Mouse (Mus musculus): ENCODE measurements around the gene Rhd. TPM values are rescaled to one million over a fixed set of nuclear protein-coding genes. Genes with fewer than 3 reads are reported as not detected.

Gene Rhd
- total and polyA plus RNA-seq, 2 experiments, result not detected

DNA sequence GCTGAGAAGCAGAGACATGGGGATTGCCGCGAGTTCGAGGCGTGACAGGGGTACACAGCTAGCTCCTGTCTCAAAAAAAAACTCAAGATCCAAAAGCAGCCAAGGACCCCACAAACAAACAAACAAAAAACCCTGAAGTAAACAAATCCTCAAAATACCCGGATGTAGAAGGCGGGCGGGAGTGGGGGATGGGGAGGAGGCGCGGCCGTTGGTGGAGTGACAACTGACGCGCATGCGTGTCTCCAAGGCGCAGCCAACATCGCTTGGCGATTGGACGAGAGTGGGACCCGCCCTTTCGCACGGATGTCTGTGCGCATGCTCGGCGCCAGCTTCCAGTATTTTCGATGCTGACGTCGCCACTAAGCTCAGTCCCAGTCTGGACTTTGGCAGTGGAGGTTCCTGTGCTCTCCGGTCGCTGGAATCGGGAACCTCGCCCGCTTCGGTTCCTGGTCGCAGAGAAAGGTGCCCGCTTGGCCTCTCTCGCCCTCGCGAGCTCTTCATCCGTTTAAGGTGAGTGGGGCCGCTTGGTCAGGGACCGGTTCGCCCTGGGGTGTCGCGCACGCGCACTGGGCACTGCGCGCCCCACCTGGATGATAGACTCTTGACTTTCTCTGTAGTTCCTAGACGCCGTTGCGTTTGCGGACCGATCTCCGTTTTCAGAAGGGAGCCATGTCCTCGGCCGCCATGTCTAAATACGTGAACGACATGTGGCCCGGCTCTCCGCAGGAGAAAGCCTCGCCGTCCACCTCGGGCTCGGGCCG lies 59.1 kb downstream of the Rhd start, which contains the start of gene Rsrp1:
Rsrp1 (plus strand) TSS at position 335 of the 761 bp plus-strand sequence.
- under 1% methylated on average over 64 of the region's 64 CpGs for WGBS
- H3K4me1 ChIP-seq (ENCODE audit: control insufficient read depth, insufficient read depth, low read length), result peaks cover 5% of the 10 kb centered on the region; the same call in 1 of the 2 replicates

DNA sequence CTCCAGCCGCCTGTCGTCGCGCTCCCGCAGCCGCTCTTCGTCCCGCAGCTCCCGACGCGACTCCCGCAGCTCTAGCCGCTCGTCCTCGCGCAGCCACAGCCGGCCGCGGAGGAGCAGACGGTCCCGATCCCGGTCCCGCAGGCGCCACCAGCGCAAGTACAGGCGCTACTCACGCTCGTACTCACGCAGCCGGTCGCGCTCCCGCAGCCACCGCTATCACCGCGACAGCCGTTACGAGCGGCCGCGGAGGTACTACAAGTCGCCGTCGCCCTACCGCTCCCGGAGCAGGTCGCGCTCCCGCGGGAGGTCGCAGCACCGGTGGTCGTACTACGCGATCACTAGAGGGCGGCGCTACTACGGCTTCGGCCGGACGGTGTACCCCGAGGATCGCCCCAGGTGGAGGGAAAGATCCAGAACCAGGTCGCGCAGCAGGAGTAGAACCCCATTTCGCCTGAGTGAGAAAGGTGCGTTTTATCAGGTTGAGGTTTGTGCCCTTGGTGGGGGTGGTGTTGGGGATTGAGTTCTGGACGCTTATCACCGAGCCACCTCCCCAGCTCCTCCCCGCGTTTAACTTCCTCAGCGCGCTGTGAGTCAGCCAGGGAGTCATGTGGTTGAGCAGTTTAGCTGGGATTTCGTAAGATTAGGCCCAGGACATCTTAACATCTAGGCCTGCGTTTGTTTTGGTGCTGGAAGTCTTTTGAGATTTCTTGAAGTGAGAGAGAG lies 59.8 kb downstream of the Rhd start:
- peaks cover 10% of the 10 kb centered on the region for H3K79me2 ChIP-seq (ENCODE audit: control insufficient read depth, insufficient read depth, low read length)
- peak overlapping the region; percentile 78 for H3K4me3 ChIP-seq (ENCODE audit: insufficient read depth, low read depth, low read length)
- peaks cover 5% of the 10 kb centered on the region; the same call in 1 of the 2 replicates for H3K4me1 ChIP-seq (ENCODE audit: control insufficient read depth, insufficient read depth, low read length)
- WGBS, result under 1% methylated on average over 75 of the region's 75 CpGs
- 0 out of 2 replicates have a peak, but pooled peaks have one; percentile 14 for TF ChIP-seq POLR2A (IDR thresholded peaks at IDR 0.05; ENCODE audit: extremely low read depth, insufficient read depth, low read length)
- no peak for TF ChIP-seq CTCF (IDR thresholded peaks at IDR 0.05; ENCODE audit: low read depth, low read length)
- no peaks in the 10 kb centered on the region for H3K27me3 ChIP-seq (ENCODE audit: control insufficient read depth, insufficient read depth, low read length)
- peak overlapping the region; percentile 93 for H3K9ac ChIP-seq (ENCODE audit: low read depth, low read length)
- H3K36me3 ChIP-seq (ENCODE audit: control insufficient read depth, insufficient read depth, low read length), result peaks cover 35% of the 10 kb centered on the region
- DNase-seq (ENCODE audit: extremely low read depth, low read depth, low spot score), result peak; percentile 68
- peak overlapping the region; percentile 94 for H3K27ac ChIP-seq (replicated peaks; ENCODE audit: insufficient read depth, low read depth, low read length)

More for the DNA sequence above, 59.1 kb downstream of the Rhd start, which contains the start of gene Rsrp1:
- no peaks in the 10 kb centered on the region for H3K27me3 ChIP-seq (ENCODE audit: control insufficient read depth, insufficient read depth, low read length)
- H3K79me2 ChIP-seq (ENCODE audit: control insufficient read depth, insufficient read depth, low read length), result peaks cover 10% of the 10 kb centered on the region
- peaks cover 35% of the 10 kb centered on the region for H3K36me3 ChIP-seq (ENCODE audit: control insufficient read depth, insufficient read depth, low read length)
- DNase-seq (ENCODE audit: extremely low read depth, low read depth, low spot score), result peak; percentile 92
- TF ChIP-seq CTCF (IDR thresholded peaks at IDR 0.05; ENCODE audit: low read depth, low read length), result no peak
- peak; percentile 100 for TF ChIP-seq POLR2A (IDR thresholded peaks at IDR 0.05; ENCODE audit: extremely low read depth, insufficient read depth, low read length)
- peak within 1 kb of the TSS; percentile 93 for H3K9ac ChIP-seq (ENCODE audit: low read depth, low read length)
- H3K27ac ChIP-seq (replicated peaks; ENCODE audit: insufficient read depth, low read depth, low read length), result peak within 1 kb of the TSS; percentile 94
- H3K4me3 ChIP-seq (ENCODE audit: insufficient read depth, low read depth, low read length), result peak within 1 kb of the TSS; percentile 78

DNA sequence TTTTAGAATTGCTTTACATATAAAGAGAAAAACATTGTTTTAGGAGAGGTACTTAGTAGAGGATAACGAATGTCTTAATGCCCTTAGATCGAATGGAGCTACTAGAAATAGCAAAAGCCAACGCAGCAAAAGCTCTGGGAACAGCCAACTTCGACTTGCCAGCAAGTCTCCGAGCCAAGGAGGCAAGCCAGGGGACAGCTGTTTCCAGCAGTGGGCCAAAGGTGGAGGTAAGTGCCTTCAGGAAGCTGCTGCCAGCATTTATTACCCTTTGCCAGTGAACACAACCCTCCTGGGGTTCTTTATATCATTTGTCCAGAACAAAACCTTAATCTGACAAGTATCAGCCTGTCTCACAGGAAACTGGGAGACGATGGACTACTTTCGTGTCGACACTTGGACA lies 60.9 kb downstream of the Rhd start:
- peak overlapping the region; percentile 28; the same call in 1 of the 2 replicates for H3K27ac ChIP-seq (replicated peaks; ENCODE audit: insufficient read depth, low read depth, low read length)

DNA sequence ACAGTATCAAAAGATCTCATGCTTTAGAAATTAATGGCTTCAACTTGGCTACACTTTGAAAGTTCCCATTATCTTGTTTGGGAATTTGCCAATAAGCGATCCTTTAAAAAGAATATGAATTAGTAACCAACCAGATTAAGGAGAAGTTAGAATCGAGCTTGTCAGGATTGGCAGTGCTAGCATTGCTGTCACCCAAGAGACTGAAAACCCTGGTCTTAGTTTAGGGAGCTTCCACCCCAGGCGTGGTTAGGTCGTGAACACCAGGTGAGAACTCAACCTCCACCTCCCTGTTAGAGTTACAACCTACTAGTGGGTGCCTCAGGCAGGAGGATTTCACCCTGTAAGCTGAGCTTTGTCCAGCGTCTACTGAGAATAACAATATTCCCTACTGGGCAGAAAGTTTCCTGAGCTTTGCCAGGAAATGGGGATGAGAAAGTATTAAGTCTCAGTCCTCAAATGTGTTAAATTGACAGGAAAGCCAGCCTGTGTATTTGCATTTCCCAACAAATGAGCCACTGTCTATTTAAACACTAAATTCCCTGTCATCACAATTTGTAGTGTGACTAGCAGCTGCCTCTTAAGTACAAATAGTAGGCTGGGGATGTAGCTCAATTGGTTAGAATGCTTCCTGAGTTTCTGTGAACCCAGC lies 63.6 kb downstream of the Rhd start:
- peaks cover 7% of the 10 kb centered on the region; the same call in 1 of the 2 replicates for H3K4me1 ChIP-seq (ENCODE audit: control insufficient read depth, insufficient read depth, low read length)
- H3K9ac ChIP-seq (ENCODE audit: low read depth, low read length), result peak overlapping the region; percentile 11; the same call in 1 of the 2 replicates
- peaks cover 14% of the 10 kb centered on the region for H3K79me2 ChIP-seq (ENCODE audit: control insufficient read depth, insufficient read depth, low read length)
- WGBS, result 32% methylated on average over 5 of the region's 5 CpGs
- H3K36me3 ChIP-seq (ENCODE audit: control insufficient read depth, insufficient read depth, low read length), result peaks cover 37% of the 10 kb centered on the region
- TF ChIP-seq POLR2A (IDR thresholded peaks at IDR 0.05; ENCODE audit: extremely low read depth, insufficient read depth, low read length) (no peak), CTCF (IDR thresholded peaks at IDR 0.05; ENCODE audit: low read depth, low read length) (no peak)
- no peaks in the 10 kb centered on the region for H3K27me3 ChIP-seq (ENCODE audit: control insufficient read depth, insufficient read depth, low read length)
- H3K4me3 ChIP-seq (ENCODE audit: insufficient read depth, low read depth, low read length), result no peak overlapping the region
- peak; percentile 64 for DNase-seq (ENCODE audit: extremely low read depth, low read depth, low spot score)
- H3K27ac ChIP-seq (replicated peaks; ENCODE audit: insufficient read depth, low read depth, low read length), result 0 out of 2 replicates have a peak overlapping the region, but pooled peaks have one; percentile 9

More for the DNA sequence above, 60.9 kb downstream of the Rhd start:
- TF ChIP-seq CTCF (IDR thresholded peaks at IDR 0.05; ENCODE audit: low read depth, low read length) (no peak), POLR2A (IDR thresholded peaks at IDR 0.05; ENCODE audit: extremely low read depth, insufficient read depth, low read length) (no peak)
- H3K36me3 ChIP-seq (ENCODE audit: control insufficient read depth, insufficient read depth, low read length), result peaks cover 35% of the 10 kb centered on the region
- H3K27me3 ChIP-seq (ENCODE audit: control insufficient read depth, insufficient read depth, low read length), result no peaks in the 10 kb centered on the region
- peaks cover 10% of the 10 kb centered on the region for H3K79me2 ChIP-seq (ENCODE audit: control insufficient read depth, insufficient read depth, low read length)
- peaks cover 5% of the 10 kb centered on the region; the same call in 1 of the 2 replicates for H3K4me1 ChIP-seq (ENCODE audit: control insufficient read depth, insufficient read depth, low read length)
- peak; percentile 67 for DNase-seq (ENCODE audit: extremely low read depth, low read depth, low spot score)
- 1% methylated on average over 8 of the region's 8 CpGs for WGBS
- peak overlapping the region; percentile 78 for H3K4me3 ChIP-seq (ENCODE audit: insufficient read depth, low read depth, low read length)
- H3K9ac ChIP-seq (ENCODE audit: low read depth, low read length), result peak overlapping the region; percentile 69

DNA sequence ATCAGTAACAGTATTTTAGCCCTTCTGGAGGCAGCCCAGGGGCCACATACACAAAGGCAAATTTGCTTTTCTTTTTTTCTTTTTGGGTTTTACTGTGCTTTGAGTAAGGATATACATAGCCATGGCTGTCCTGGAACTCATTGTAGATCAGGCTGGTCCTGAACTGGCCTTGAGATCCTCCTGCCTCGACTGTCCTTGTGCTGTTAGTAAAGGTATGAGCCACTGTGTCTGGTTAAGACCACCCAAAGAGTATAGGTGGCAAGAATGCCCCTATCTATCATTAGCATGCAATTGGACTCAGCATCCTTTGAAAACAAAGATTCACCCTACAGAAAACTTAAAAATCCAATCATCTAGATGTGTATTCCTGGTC lies 64.1 kb downstream of the Rhd start:
- WGBS, result 68% methylated on average over 1 of the region's 1 CpGs
- no peak overlapping the region for H3K9ac ChIP-seq (ENCODE audit: low read depth, low read length)

More for the DNA sequence above, 64.1 kb downstream of the Rhd start:
- no peak for TF ChIP-seq POLR2A (IDR thresholded peaks at IDR 0.05; ENCODE audit: extremely low read depth, insufficient read depth, low read length)
- TF ChIP-seq CTCF (IDR thresholded peaks at IDR 0.05; ENCODE audit: low read depth, low read length), result no peak
- Histone ChIP-seq H3K4me3 (ENCODE audit: insufficient read depth, low read depth, low read length) (no peak overlapping the region), H3K4me1 (ENCODE audit: control insufficient read depth, insufficient read depth, low read length) (peaks cover 7% of the 10 kb centered on the region; the same call in 1 of the 2 replicates), H3K36me3 (ENCODE audit: control insufficient read depth, insufficient read depth, low read length) (peaks cover 38% of the 10 kb centered on the region), H3K27ac (replicated peaks; ENCODE audit: insufficient read depth, low read depth, low read length) (no peak overlapping the region), H3K79me2 (ENCODE audit: control insufficient read depth, insufficient read depth, low read length) (peaks cover 17% of the 10 kb centered on the region), H3K27me3 (ENCODE audit: control insufficient read depth, insufficient read depth, low read length) (no peaks in the 10 kb centered on the region)
- no peak for DNase-seq (ENCODE audit: extremely low read depth, low read depth, low spot score)
